Mouse (Mus musculus): ENCODE data around the gene Atad2b. TPM values are rescaled to one million over a fixed set of nuclear protein-coding genes. Genes with fewer than 3 reads are reported as not detected.
A peak's percentile ranks its signal among the peaks of the same experiment; 100 is the strongest.

The Atad2b gene
- total RNA-seq, 1 experiment: 22.4 TPM

DNA sequence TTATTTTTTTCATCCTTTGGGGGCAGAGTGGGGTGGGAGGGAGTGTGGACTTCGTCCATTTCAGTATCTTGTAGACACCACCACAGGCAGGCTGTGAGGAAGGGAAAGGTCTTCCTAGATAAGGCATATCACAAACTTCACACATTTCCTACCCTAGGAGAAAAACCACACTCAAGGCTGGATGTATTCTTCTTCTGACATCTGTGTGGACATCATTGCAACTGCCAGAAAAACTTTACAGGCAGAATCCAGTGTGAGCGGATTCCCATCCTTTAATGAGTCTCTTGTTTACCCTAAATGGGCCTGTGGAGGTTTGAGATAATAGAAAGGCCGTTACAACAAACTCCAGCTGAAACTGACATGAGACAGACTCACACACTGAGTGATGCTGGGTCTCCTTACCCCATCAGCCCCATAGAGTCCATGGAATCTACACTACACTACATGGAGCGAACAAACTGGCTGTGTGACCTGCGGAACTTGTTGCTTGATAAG lies 44.1 kb upstream of the Atad2b start:
- Histone ChIP-seq H3K36me3 (ENCODE audit: control insufficient read depth, insufficient read depth, low read length, poor library complexity, severe bottlenecking) (no peaks in the 10 kb centered on the region), H3K27ac (ENCODE audit: insufficient read depth, low read depth, low read length, poor library complexity, severe bottlenecking) (no peak overlapping the region), H3K4me3 (ENCODE audit: insufficient read depth in 1 of 2, low read depth in 1 of 2, low read length in 2 of 2, poor library complexity in 1 of 2, severe bottlenecking in 1 of 2) (no peak overlapping the region), H3K4me1 (ENCODE audit: control insufficient read depth in 2 of 2, insufficient read depth in 2 of 2, low read length in 2 of 2, poor library complexity in 1 of 2) (peaks cover 0 to 8% of the 10 kb centered on the region in 2 experiments; a peak in 2 of 4 replicates), H3K9me3 (ENCODE audit: control insufficient read depth, insufficient read depth, low read depth, low read length) (no peaks in the 10 kb centered on the region), H3K9ac (ENCODE audit: insufficient read depth, low read depth, low read length, poor library complexity, severe bottlenecking) (no peak overlapping the region)
- no peak for TF ChIP-seq CHD2 (IDR thresholded peaks at IDR 0.05; ENCODE audit: low read depth, low read length)
- TF ChIP-seq ZC3H11A (IDR thresholded peaks at IDR 0.05; ENCODE audit: borderline replicate concordance, low read depth, low read length): no peak
- no peak for TF ChIP-seq ZNF384 (IDR thresholded peaks at IDR 0.05; ENCODE audit: low read depth, low read length)
- no peak for TF ChIP-seq MAFK (IDR thresholded peaks at IDR 0.05; ENCODE audit: insufficient read depth, low read depth, low read length)
- no peak for TF ChIP-seq HCFC1 (IDR thresholded peaks at IDR 0.05; ENCODE audit: borderline replicate concordance, insufficient read depth, low read length)
- no peak for DNase-seq (ENCODE audit: low read depth, low spot score)
- in situ Hi-C loops (cut with MboI; ENCODE audit: low sequenced_read_pairs in 2 of 2, unreplicated experiment in 2 of 2): no loop called here

DNA sequence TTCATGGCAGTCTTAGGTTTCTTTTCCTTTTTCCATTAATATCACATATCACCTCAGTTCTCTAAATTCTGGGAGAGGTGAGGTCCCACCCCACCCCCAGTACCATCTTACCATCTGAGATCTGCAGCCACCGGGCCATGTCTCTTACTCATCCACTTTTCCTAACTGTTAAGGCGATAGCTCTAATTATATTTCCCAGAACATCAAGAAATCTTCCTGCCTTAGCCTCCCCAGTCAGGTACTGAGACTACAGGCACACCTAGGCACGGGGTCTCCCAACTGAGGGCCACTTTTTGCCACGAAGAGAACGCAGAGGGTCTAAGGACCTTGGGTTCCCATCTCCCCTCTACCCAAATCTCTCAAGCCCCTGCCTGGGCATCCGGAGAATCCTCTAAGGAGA lies 43.6 kb upstream of the Atad2b start:
- TF ChIP-seq ZC3H11A (IDR thresholded peaks at IDR 0.05; ENCODE audit: borderline replicate concordance, low read depth, low read length): no peak
- no peak for TF ChIP-seq CHD2 (IDR thresholded peaks at IDR 0.05; ENCODE audit: low read depth, low read length)
- no peak for TF ChIP-seq MAFK (IDR thresholded peaks at IDR 0.05; ENCODE audit: insufficient read depth, low read depth, low read length)
- no peak for TF ChIP-seq ZNF384 (IDR thresholded peaks at IDR 0.05; ENCODE audit: low read depth, low read length)
- TF ChIP-seq HCFC1 (IDR thresholded peaks at IDR 0.05; ENCODE audit: borderline replicate concordance, insufficient read depth, low read length): no peak
- Histone ChIP-seq H3K4me1 (ENCODE audit: control insufficient read depth in 2 of 2, insufficient read depth in 2 of 2, low read length in 2 of 2, poor library complexity in 1 of 2) (peaks cover 0 to 8% of the 10 kb centered on the region in 2 experiments; a peak in 2 of 4 replicates), H3K27ac (ENCODE audit: insufficient read depth, low read depth, low read length, poor library complexity, severe bottlenecking) (no peak overlapping the region), H3K9me3 (ENCODE audit: control insufficient read depth, insufficient read depth, low read depth, low read length) (no peaks in the 10 kb centered on the region), H3K36me3 (ENCODE audit: control insufficient read depth, insufficient read depth, low read length, poor library complexity, severe bottlenecking) (no peaks in the 10 kb centered on the region), H3K9ac (ENCODE audit: insufficient read depth, low read depth, low read length, poor library complexity, severe bottlenecking) (peak overlapping the region; percentile 24; the same call in 1 of the 2 replicates), H3K4me3 (ENCODE audit: insufficient read depth in 1 of 2, low read depth in 1 of 2, low read length in 2 of 2, poor library complexity in 1 of 2, severe bottlenecking in 1 of 2) (peak overlapping the region in 1 of 2 experiments; percentile 27; a peak in 1 of 4 replicates)
- in situ Hi-C loops (cut with MboI; ENCODE audit: low sequenced_read_pairs in 2 of 2, unreplicated experiment in 2 of 2): no loop called here
- DNase-seq (ENCODE audit: low read depth, low spot score): no peak

DNA sequence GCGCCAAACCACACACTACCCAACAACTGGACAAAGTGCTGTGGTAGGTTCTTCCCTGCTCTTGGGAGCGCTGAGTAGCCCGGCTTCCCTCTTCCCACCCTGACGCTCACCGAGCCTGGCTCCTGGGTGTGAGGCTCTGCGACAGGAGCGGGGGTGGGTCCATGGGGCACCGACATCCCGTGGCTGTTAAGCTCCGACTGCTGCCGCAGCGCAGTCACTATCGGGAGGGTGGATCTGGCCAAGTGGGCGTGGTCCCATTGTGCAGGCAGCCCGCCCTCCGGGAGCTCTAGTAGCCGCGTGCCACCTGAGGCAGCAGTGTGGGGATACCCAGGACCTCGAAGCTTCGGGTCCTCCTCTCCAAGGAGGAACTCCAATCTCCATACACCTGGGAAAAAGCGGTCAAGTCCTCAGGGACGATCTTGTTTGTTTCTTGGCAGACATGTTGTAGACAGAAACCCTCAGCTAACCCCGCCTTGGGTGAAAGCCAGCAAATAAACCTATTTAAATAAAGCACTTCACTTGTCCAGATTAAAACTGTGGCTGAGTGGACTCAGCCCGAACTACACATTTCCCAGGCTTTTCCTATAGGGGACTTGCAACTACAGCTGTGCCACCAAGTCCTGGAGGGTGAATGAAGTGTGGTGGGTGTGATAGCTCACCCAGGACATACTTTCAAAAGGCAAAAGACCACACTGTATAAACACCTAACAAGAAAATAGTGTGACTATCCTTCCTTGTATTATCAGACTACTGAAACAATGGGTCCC lies 42.8 kb upstream of the Atad2b start, which contains the start of gene Mfsd2b:
TSS of gene Mfsd2b (minus strand) at position 199 of the 767 bp plus-strand sequence.
- Histone ChIP-seq H3K27ac (ENCODE audit: insufficient read depth, low read depth, low read length, poor library complexity, severe bottlenecking) (no peak within 1 kb of the TSS), H3K36me3 (ENCODE audit: control insufficient read depth, insufficient read depth, low read length, poor library complexity, severe bottlenecking) (no peaks in the 10 kb centered on the region), H3K9ac (ENCODE audit: insufficient read depth, low read depth, low read length, poor library complexity, severe bottlenecking) (peak within 1 kb of the TSS; percentile 24; the same call in 1 of the 2 replicates), H3K9me3 (ENCODE audit: control insufficient read depth, insufficient read depth, low read depth, low read length) (no peaks in the 10 kb centered on the region), H3K4me1 (ENCODE audit: control insufficient read depth in 2 of 2, insufficient read depth in 2 of 2, low read length in 2 of 2, poor library complexity in 1 of 2) (peaks cover 0 to 8% of the 10 kb centered on the region in 2 experiments; a peak in 2 of 4 replicates), H3K4me3 (ENCODE audit: insufficient read depth in 1 of 2, low read depth in 1 of 2, low read length in 2 of 2, poor library complexity in 1 of 2, severe bottlenecking in 1 of 2) (peak within 1 kb of the TSS; percentile 27 to 33; a peak in 2 of 4 replicates)
- peak; percentile 72 for DNase-seq (ENCODE audit: low read depth, low spot score)
- TF ChIP-seq ZC3H11A (IDR thresholded peaks at IDR 0.05; ENCODE audit: borderline replicate concordance, low read depth, low read length) (no peak), MAFK (IDR thresholded peaks at IDR 0.05; ENCODE audit: insufficient read depth, low read depth, low read length) (no peak), ZNF384 (IDR thresholded peaks at IDR 0.05; ENCODE audit: low read depth, low read length) (no peak), HCFC1 (IDR thresholded peaks at IDR 0.05; ENCODE audit: borderline replicate concordance, insufficient read depth, low read length) (no peak), CHD2 (IDR thresholded peaks at IDR 0.05; ENCODE audit: low read depth, low read length) (no peak)
- in situ Hi-C loops (cut with MboI; ENCODE audit: low sequenced_read_pairs in 2 of 2, unreplicated experiment in 2 of 2): no loop called here

DNA sequence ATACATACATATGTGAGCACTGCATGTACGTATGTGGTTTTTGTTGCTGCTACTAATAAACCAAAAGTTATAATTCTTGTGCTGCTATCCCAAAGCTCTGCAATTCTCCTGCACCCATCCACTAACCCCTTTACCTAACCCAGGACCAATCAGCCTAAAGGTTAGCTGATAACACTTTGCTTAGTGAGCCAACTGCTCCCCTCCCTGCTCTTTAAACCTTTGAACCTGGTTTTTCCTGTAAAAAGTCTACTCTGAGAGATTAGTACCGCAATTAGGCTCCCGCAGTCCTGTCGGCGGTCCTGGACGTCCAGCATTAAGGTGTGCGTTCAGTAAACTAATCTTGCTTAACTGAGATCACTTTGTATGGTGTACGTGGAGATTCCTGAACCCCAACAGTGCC lies 41.5 kb upstream of the Atad2b start:
- H3K27ac ChIP-seq (ENCODE audit: insufficient read depth, low read depth, low read length, poor library complexity, severe bottlenecking): no peak overlapping the region
- no peaks in the 10 kb centered on the region for H3K36me3 ChIP-seq (ENCODE audit: control insufficient read depth, insufficient read depth, low read length, poor library complexity, severe bottlenecking)
- in situ Hi-C loops (cut with MboI; ENCODE audit: low sequenced_read_pairs in 2 of 2, unreplicated experiment in 2 of 2): no loop called here
- H3K9me3 ChIP-seq (ENCODE audit: control insufficient read depth, insufficient read depth, low read depth, low read length): no peaks in the 10 kb centered on the region
- no peak overlapping the region for H3K9ac ChIP-seq (ENCODE audit: insufficient read depth, low read depth, low read length, poor library complexity, severe bottlenecking)
- TF ChIP-seq ZNF384 (IDR thresholded peaks at IDR 0.05; ENCODE audit: low read depth, low read length) (no peak), CHD2 (IDR thresholded peaks at IDR 0.05; ENCODE audit: low read depth, low read length) (no peak), MAFK (IDR thresholded peaks at IDR 0.05; ENCODE audit: insufficient read depth, low read depth, low read length) (no peak), ZC3H11A (IDR thresholded peaks at IDR 0.05; ENCODE audit: borderline replicate concordance, low read depth, low read length) (no peak), HCFC1 (IDR thresholded peaks at IDR 0.05; ENCODE audit: borderline replicate concordance, insufficient read depth, low read length) (no peak)
- no peak for DNase-seq (ENCODE audit: low read depth, low spot score)
- H3K4me1 ChIP-seq (ENCODE audit: control insufficient read depth in 2 of 2, insufficient read depth in 2 of 2, low read length in 2 of 2, poor library complexity in 1 of 2): peaks cover 0 to 8% of the 10 kb centered on the region in 2 experiments; a peak in 2 of 4 replicates
- H3K4me3 ChIP-seq (ENCODE audit: insufficient read depth in 1 of 2, low read depth in 1 of 2, low read length in 2 of 2, poor library complexity in 1 of 2, severe bottlenecking in 1 of 2): no peak overlapping the region

All from ES-E14 (cell line).